Mouse (Mus musculus) cortical plate, adult 2 months (tissue): Measurements from ENCODE around the gene Cacna2d3. TPM values are rescaled to one million over a fixed set of nuclear protein-coding genes. Genes with fewer than 3 reads are reported as not detected.

Experiments used
- H3K27ac ChIP-seq: fragments of 200-500 bp; 2 replicates; pipeline ENCODE4 v1.5.1; 2012; ENCODE audit warnings: low read length, control low read depth, inconsistent platforms; ENCODE audit not compliant: insufficient read depth
- H3K4me1 ChIP-seq: fragments of 200-500 bp; 2 replicates; pipeline ENCODE4 v1.6.1; 2011; ENCODE audit warnings: low read length; ENCODE audit not compliant: control insufficient read depth, insufficient read depth
- H3K4me3 ChIP-seq: fragments of 200-500 bp; 2 replicates; pipeline ENCODE4 v1.5.1; 2011; ENCODE audit warnings: mild to moderate bottlenecking, low read length, control low read depth; ENCODE audit not compliant: insufficient read depth
- CTCF ChIP-seq: fragments of 200-500 bp; IDR thresholded peaks from 2 replicates; pipeline ENCODE4 v1.5.1; 2011; ENCODE audit warnings: mild to moderate bottlenecking, control low read depth, low read length; ENCODE audit not compliant: insufficient read depth; ENCODE audit errors: extremely low read depth
- POLR2A ChIP-seq: fragments of 200-500 bp; IDR thresholded peaks from 2 replicates; pipeline ENCODE4 v1.6.1; 2011; ENCODE audit warnings: mild to moderate bottlenecking, low read length, control low read depth; ENCODE audit not compliant: insufficient read depth; ENCODE audit errors: extremely low read depth
- polyA plus RNA-seq: library from polyadenylated mRNA; depleted of rRNA; stranded (reverse); fragments of >200 nt; gene quantifications from 2 replicates; pipeline ENCODE4 v1.2.3, GENCODE M21; 2012

The Cacna2d3 gene
- polyA plus RNA-seq, 1 experiment: 75.4 TPM

DNA sequence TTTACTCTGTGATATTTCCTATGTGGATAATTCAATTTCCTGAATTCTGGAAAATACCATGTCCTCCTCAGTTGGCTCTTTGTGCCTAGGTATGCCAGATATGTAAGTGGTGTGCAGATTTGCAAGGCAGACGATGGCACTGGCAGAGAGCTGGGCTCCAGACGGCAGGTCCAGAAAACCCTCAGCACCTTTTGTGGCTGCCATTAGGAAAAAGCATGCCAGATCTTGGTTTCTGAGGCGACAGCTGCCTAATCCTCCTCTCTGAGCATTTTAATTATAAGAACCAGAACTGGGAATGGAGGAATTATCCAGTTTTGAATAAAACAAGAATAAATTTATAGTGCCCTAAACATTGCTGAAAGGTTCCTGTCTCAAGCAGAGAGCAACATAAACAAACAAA is 767.1 kb downstream of the Cacna2d3 start:
- Histone ChIP-seq H3K4me3 (no peak overlapping the region), H3K27ac (no peak overlapping the region), H3K4me1 (peaks cover 2% of the 10 kb centered on the region)
- no peak for TF ChIP-seq CTCF
- no peak for TF ChIP-seq POLR2A

DNA sequence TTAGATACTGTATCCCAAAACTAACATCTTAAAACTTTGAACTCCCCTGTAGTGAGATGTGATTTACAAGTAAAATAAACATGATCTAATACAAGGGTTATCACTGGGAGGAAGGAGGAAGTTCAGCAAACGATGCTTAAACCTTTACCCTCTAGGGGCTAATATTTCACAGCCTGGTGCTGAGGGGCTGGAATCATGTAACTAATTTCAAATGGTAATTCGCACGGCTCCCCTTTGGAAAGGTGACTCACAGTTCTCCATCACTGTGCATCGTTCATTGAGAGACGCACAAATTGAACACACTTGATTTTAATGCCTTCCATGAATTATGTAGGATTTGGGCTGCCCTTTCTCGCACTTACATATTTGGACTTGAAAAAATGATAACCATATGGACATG is 767.6 kb downstream of the Cacna2d3 start:
- Histone ChIP-seq H3K4me3 (no peak overlapping the region), H3K4me1 (peaks cover 2% of the 10 kb centered on the region), H3K27ac (no peak overlapping the region)
- TF ChIP-seq POLR2A (no peak), CTCF (no peak)

DNA sequence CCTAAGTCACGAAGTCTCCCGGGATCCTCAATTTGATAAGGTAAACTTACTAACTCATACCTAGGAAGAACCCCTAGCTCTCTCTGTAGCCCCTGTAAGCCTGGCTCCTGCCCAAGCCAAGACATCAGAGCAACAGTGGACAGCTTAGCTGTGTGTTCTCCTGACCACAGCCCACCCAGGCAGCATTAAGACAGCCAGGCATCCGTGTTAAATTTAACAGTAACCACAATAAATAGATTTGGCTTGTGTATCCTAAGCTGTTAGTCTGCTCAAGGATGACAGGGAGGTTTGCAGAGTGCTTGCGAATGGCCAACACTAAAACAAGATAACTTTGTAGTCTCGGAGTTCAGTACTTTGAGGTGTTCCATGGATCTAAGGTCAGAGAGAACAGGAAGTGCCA is 768.3 kb downstream of the Cacna2d3 start:
- H3K4me1 ChIP-seq: peaks cover 2% of the 10 kb centered on the region
- H3K4me3 ChIP-seq: no peak overlapping the region
- H3K27ac ChIP-seq: no peak overlapping the region
- TF ChIP-seq POLR2A (no peak), CTCF (no peak)

DNA sequence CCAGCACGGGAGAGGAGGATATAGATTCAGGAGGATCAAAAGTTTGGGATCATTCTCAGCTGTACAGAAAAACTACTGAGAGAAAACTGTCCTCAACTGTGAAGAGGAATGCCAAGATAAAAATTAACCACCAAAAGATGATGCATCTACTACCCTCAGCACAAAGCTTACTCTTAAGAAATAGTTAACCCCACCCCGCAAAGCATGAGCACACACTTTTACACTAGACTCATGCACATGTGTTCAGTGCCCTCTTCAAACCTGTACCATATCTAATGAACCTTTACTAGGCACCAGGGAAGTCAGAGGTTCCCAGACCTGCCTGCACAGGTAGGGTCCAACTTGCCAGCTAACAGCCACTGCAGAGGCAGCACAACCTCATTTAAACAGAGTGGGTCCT is 771.2 kb downstream of the Cacna2d3 start:
- H3K4me1 ChIP-seq: peaks cover 2% of the 10 kb centered on the region
- no peak for TF ChIP-seq POLR2A

DNA sequence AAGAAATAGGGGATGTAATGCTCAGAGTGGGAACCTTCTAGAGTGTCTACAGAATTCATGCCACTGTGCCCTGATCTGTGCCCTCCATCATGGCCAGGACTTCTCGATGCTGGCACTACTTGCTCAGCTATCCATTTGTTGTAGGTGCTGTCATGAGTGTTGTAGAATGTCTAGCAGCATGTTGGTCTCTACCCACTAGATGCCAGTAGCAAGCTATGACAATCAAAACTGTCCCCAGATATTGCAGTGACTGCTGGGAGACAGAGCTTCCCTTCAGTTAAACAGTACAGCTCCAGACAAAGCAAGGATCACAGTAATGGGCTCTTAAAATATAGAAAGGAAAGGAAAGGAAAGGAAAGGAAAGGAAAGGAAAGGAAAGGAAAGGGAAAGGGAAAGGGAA is 771.9 kb downstream of the Cacna2d3 start:
- Histone ChIP-seq H3K27ac (no peak overlapping the region), H3K4me1 (peaks cover 2% of the 10 kb centered on the region), H3K4me3 (no peak overlapping the region)
- TF ChIP-seq CTCF (peak; percentile 23; the same call in 1 of the 2 replicates), POLR2A (no peak)

More for the DNA sequence above, 771.2 kb downstream of the Cacna2d3 start:
- Histone ChIP-seq H3K4me3 (no peak overlapping the region), H3K27ac (no peak overlapping the region)

DNA sequence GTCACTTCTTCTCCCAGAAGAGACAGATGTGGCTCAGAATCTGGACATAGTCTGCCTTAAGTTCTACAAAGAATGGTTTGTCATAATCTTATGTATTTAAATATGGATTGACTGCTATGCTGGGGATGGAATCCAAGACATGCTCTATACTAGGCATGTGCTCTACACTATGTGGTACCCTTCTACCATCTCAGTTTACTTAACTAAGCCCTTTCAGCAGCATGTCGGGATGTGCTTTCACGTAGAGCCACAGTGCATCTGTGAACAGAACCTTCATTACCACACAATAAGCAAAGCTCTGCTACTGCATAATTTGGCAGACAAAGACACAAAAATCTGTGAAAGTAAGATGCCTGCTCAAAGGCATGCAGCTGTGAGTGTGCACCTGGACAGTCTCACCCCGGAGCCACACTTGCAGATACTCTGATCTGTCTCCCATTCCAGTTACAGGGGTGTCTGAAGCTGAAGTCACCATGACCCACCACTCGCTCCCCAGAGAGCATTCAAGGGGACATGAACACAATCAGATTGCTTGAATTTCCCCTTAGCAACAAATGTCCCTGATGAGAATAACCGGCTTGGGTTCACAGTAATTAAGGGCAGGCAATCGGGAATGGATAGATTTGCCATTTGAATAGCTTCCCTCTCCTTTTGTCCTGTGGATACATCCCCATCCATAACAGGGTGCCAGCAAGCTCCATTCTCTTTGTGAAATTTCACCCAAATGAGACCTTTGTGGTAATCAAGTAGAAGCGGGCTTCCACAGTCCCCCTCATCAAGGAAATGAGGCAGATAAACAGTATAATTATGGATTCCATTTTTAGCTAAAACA is 773.4 kb downstream of the Cacna2d3 start:
- Histone ChIP-seq H3K4me1 (peaks cover 2% of the 10 kb centered on the region), H3K4me3 (no peak overlapping the region), H3K27ac (no peak overlapping the region)

DNA sequence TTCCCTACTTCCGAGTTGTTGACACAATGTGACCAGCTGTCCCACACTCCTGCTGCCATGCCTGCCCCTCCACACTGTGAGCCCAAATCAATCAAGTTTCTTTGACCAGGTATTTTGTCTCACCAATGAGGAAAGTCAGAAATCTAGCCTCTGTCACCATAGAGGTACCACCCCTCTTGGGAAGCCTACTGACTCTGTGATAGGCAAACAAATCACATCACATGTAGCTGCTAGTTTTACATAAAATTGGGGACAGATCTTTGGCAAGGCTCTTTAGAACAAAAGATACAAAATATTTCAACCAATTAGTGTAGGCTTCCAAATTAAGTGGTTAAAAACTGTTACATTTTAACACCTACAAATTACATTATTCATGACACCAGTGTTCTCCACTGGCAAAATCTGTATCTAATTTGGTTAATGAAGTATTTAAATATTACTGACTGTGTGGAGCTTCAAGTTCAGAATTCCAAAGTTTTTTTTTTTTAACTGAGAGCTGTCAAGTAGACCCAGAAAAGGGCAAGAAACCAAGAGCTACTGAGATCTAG is 788.8 kb downstream of the Cacna2d3 start:
- TF ChIP-seq CTCF (no peak), POLR2A (no peak)
- Histone ChIP-seq H3K4me3 (no peak overlapping the region), H3K27ac (no peak overlapping the region), H3K4me1 (peaks cover 2% of the 10 kb centered on the region; the same call in 1 of the 2 replicates)

More for the DNA sequence above, 773.4 kb downstream of the Cacna2d3 start:
- no peak for TF ChIP-seq POLR2A
- TF ChIP-seq CTCF: no peak

DNA sequence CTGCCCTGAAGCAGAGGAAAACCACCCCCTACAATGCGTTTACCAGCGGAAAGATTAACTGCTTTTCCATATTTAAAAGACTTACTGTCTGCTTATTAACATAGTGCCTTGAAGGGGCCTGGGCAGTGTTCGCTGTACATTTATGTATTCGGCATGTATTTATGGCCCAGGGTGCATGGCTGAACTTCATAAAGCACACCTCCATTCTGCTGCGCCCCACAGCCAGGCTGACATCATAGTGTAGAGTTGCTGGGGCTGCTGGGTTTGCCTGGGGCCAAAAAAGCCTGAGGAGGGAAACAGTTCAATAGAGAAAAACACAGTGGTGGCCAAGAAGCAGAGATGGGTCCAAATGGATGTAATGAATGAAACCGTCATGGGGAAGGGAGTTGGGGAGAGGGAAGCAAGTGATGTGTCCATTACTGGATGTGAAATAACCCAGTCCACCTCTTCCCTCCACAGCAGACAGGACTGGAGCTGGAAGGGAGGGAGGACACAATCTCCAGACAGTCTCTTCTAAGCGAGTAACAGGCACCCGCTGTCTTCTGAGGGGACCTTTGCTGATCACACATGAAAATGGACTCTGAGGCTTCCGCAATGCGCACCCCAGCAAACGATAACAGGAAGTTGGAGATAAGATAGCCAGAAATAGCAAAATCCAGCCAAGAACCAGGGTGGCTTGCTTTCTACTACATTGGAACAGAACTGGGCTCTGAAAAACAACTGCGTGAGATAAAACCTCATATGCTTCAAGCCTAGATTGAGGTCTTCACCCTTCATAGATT is 798.3 kb downstream of the Cacna2d3 start:
- Histone ChIP-seq H3K4me3 (no peak overlapping the region), H3K27ac (no peak overlapping the region), H3K4me1 (no peaks in the 10 kb centered on the region)
- TF ChIP-seq CTCF: no peak

DNA sequence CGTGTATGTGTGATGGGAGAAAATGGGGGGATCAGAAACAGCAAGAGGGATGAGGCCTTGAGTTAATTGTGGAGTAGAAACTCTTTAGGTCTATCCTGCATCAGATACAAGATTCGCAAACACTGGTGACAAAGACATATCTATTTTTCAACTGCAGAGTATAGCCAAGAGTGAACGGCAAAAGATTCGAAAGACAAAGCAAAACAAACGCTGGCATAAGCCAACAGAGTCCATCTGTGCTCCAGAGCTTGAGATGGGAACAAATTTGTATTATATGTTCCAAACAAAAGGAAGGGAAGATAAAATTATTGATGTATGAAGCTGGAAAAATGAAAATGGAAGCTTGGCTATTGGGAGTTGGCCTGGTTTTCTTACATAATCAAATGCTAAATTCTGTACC is 802.8 kb downstream of the Cacna2d3 start:
- Histone ChIP-seq H3K27ac (peak overlapping the region; percentile 46; the same call in 1 of the 2 replicates), H3K4me1 (no peaks in the 10 kb centered on the region), H3K4me3 (no peak overlapping the region)
- no peak for TF ChIP-seq POLR2A
- no peak for TF ChIP-seq CTCF

DNA sequence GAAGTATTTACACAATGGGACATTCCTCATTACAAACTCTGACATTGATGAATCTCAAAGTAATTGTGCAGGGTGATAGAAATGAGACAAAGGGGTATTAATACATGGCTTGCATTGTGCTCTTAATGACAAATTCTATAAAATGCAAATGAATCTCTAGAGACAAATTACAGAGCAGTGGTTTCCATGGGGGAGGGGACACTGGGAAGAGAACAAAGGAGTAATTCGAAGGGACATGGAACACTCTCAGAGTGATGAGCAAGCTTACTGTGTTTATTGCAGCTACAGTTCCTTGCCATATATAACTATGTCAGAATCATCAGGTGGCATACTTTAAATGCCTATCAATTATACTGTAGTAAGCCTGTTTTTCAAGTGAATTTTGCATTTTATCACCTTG is 806.7 kb downstream of the Cacna2d3 start:
- Histone ChIP-seq H3K4me1 (no peaks in the 10 kb centered on the region), H3K27ac (no peak overlapping the region), H3K4me3 (no peak overlapping the region)
- TF ChIP-seq CTCF: no peak
- no peak for TF ChIP-seq POLR2A

DNA sequence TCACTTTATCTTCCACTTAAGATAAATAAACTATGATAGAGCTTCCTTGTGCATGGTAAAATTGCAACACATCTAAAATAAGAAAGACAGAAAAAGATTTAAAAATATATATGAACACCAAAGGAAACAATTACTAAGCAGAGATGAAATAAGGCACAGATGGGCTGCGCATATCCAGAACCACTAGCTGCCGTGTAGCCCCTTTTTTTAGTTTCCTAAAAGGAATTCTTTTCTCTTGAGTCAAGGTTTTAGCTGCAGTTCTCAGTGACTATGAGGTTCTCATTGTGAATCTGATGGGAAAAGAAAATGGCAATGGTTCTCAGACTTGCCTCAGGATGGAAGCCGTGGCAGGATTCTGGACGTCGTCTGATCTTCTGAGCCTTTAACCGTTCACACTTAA is 814.0 kb downstream of the Cacna2d3 start:
- Histone ChIP-seq H3K27ac (peak overlapping the region; percentile 24; the same call in 1 of the 2 replicates), H3K4me3 (no peak overlapping the region), H3K4me1 (0 out of 2 replicates have a peak, but pooled peaks cover 1% of the 10 kb centered on the region)
- TF ChIP-seq POLR2A: no peak
- TF ChIP-seq CTCF: no peak
